Mouse (Mus musculus): ENCODE data around the gene Dkkl1.

GRCm38 (mm10) chr7:45192585-45193310 is 19.2 kb downstream of the Dkkl1 start:
- TF ChIP-seq CTCF (IDR thresholded peaks at IDR 0.05; ENCODE audit: low read depth, low read length), result no peak
- no peak for TF ChIP-seq POLR2A (IDR thresholded peaks at IDR 0.05; ENCODE audit: insufficient read depth, low read length)
